Comparison of ENCODE assay signal across 8 mouse cellular contexts in genomic region chr8:121829777-121830362, GRCm38 (mm10). TPM values are rescaled to one million over a fixed set of nuclear protein-coding genes. Genes with fewer than 3 reads are reported as not detected.
DNase-seq lines count a peak whose midpoint lies in the region; ATAC-seq and TF ChIP-seq lines count a peak whose summit lies in the region.

No protein-coding gene starts in this region.

- peak; percentile 77 for ATAC-seq in liver, embryonic 11.5 days (replicated peaks; ENCODE audit: low FRiP score)

- H3K9ac ChIP-seq in liver, embryonic 11.5 days (ENCODE audit: low read depth, low read length) = peak overlapping the region; percentile 76

- 20% methylated on average over 18 of the region's 18 CpGs for WGBS in liver, embryonic 11.5 days

- H3K9me3 ChIP-seq in liver, embryonic 11.5 days (ENCODE audit: control insufficient read depth, low read length) = no peaks in the 10 kb centered on the region

- peak overlapping the region; percentile 87 for H3K4me3 ChIP-seq in bone marrow macrophage, adult 2 months (ENCODE audit: insufficient read depth, low read length)
- peak overlapping the region; percentile 79 for H3K4me3 ChIP-seq in liver, embryonic 11.5 days (ENCODE audit: low read depth, low read length)

- H3K27ac ChIP-seq in bone marrow macrophage, adult 2 months (ENCODE audit: insufficient read depth, low read depth, low read length) = peak overlapping the region; percentile 20; the same call in 1 of the 2 replicates
- no peak overlapping the region for H3K27ac ChIP-seq in liver, embryonic 11.5 days (ENCODE audit: low read depth, low read length)

- peaks cover 20% of the 10 kb centered on the region for H3K4me1 ChIP-seq in bone marrow macrophage, adult 2 months (ENCODE audit: control insufficient read depth, insufficient read depth, low read length)
- peaks cover 9% of the 10 kb centered on the region for H3K4me1 ChIP-seq in liver, embryonic 11.5 days (replicated peaks; ENCODE audit: control insufficient read depth, insufficient read depth, low read length)

- peak overlapping the region; percentile 79 for H3K4me2 ChIP-seq in liver, embryonic 11.5 days

- peak; percentile 24 for DNase-seq in layer of hippocampus, adult 9-11 months
- no peak for DNase-seq in layer of hippocampus, adult 9-10 months (ENCODE audit: low spot score)
- DNase-seq in gonadal fat pad, adult 2 months (ENCODE audit: low read depth) = peak; percentile 79
- no peak for DNase-seq in liver, embryonic 11.5 days (ENCODE audit: low spot score)
- peak; percentile 48 for DNase-seq in right cerebral cortex, postnatal 14 days
- DNase-seq in cerebellum, adult 9-10 months = no peak
- DNase-seq in cerebellum, adult 11-12 months = no peak

- TF ChIP-seq POLR2A in bone marrow macrophage, adult 2 months (IDR thresholded peaks at IDR 0.05; ENCODE audit: borderline replicate concordance, low read depth, low read length) = no peak

- no peaks in the 10 kb centered on the region for H3K27me3 ChIP-seq in liver, embryonic 11.5 days (replicated peaks; ENCODE audit: control insufficient read depth, insufficient read depth, low read length)

- no peak for TF ChIP-seq CTCF in bone marrow macrophage, adult 2 months (IDR thresholded peaks at IDR 0.05; ENCODE audit: low read depth, low read length)

- H3K36me3 ChIP-seq in liver, embryonic 11.5 days (ENCODE audit: control insufficient read depth, insufficient read depth, low read length) = no peaks in the 10 kb centered on the region

RNA-seq across cellular contexts. Expression of gene Klhdc4, which starts 0.5 kb away (rescaled TPM):
- polyA plus RNA-seq in bone marrow macrophage, adult 2 months (2012; ENCODE audit: insufficient read depth, insufficient read length, missing spikeins) = 19.9 and 20.8 TPM in 2 replicates
- 16.5 and 22.0 TPM in 2 replicates for polyA plus RNA-seq in gonadal fat pad, adult 2 months (2012; rRNA removed)
- 52.8 and 54.0 TPM in 2 replicates for polyA plus RNA-seq in liver, embryonic 11.5 days (2014; fragmentation: Nextera tagmentation; extraction: Ambion mirVana)

Comparison
In these comparisons a context has a peak if more than half of its experiments do, and no peak if none do; other contexts are left out.
1. DNase-seq: peak in layer of hippocampus, adult 9-11 months (single experiment), gonadal fat pad, adult 2 months (single experiment) and right cerebral cortex, postnatal 14 days (single experiment); none in layer of hippocampus, adult 9-10 months (single experiment), liver, embryonic 11.5 days (single experiment), cerebellum, adult 9-10 months (single experiment) and cerebellum, adult 11-12 months (single experiment).